Mouse (Mus musculus) heart, embryonic 12.5 days (tissue): ENCODE data around the gene Zfp362. TPM values are rescaled to one million over a fixed set of nuclear protein-coding genes. Genes with fewer than 3 reads are reported as not detected.

Experiments used
- ATAC-seq: fragments of 200-750 bp; cut with Nextera tagmentation; 2 replicates; pipeline ENCODE4 v1.8.0; 2017; ENCODE audit warnings: moderate TSS enrichment, moderate library complexity; ENCODE audit not compliant: insufficient number of reproducible peaks, low FRiP score
- H3K27ac ChIP-seq: fragments of 300-500 bp; sonication (generic); 2 replicates; pipeline ENCODE4 v1.5.1; 2016; ENCODE audit warnings: mild to moderate bottlenecking, moderate library complexity; ENCODE audit not compliant: poor library complexity, severe bottlenecking
- H3K27me3 ChIP-seq: fragments of 300-500 bp; sonication (generic); replicated peaks from 2 replicates; pipeline ENCODE4 v1.6.1; 2016; ENCODE audit warnings: mild to moderate bottlenecking, moderate library complexity
- H3K36me3 ChIP-seq: fragments of 300-500 bp; sonication (generic); 2 replicates; pipeline ENCODE4 v1.6.1; 2016; ENCODE audit warnings: mild to moderate bottlenecking, moderate library complexity
- H3K4me1 ChIP-seq: fragments of 300-500 bp; sonication (generic); replicated peaks from 2 replicates; pipeline ENCODE4 v1.6.1; 2016; ENCODE audit warnings: mild to moderate bottlenecking
- H3K4me2 ChIP-seq: fragments of 300-500 bp; sonication (generic); 2 replicates; pipeline ENCODE4 v1.6.1; 2016; ENCODE audit warnings: mild to moderate bottlenecking, moderate library complexity
- H3K4me3 ChIP-seq: fragments of 300-500 bp; sonication (generic); 2 replicates; pipeline ENCODE4 v1.5.1; 2016; ENCODE audit warnings: mild to moderate bottlenecking
- H3K9ac ChIP-seq: fragments of 300-500 bp; sonication (generic); 2 replicates; pipeline ENCODE4 v1.6.1; 2016; ENCODE audit warnings: mild to moderate bottlenecking, moderate library complexity
- H3K9me3 ChIP-seq: fragments of 300-500 bp; sonication (generic); replicated peaks from 2 replicates; pipeline ENCODE4 v1.6.1; 2016; ENCODE audit warnings: mild to moderate bottlenecking, moderate library complexity
- WGBS: fragments of 180-500 bp; shearing (Covaris S2); methylation state at CpG from one replicate; pipeline ENCODE4 v1.1.7; 2016; 5-methylcytosine and 5-hydroxymethylcytosine counted together
- polyA plus RNA-seq: library from polyadenylated mRNA; unstranded; fragments of >200 nt; fragmentation: Nextera tagmentation; extraction: Ambion mirVana; gene quantifications from 2 replicates; pipeline ENCODE4 v1.2.1, GENCODE M21; 2016

Zfp362 gene
- polyA plus RNA-seq, 1 experiment from 2014 or later, result 21.3 TPM

GRCm38 (mm10) chr4:128755900-128756299 lies 49.9 kb downstream of the Zfp362 start:
- no peak for ATAC-seq
- H3K9me3 ChIP-seq, result no peaks in the 10 kb centered on the region
- no peaks in the 10 kb centered on the region for H3K27me3 ChIP-seq
- H3K9ac ChIP-seq, result no peak overlapping the region
- H3K4me2 ChIP-seq, result no peak overlapping the region
- H3K36me3 ChIP-seq, result peaks cover 35% of the 10 kb centered on the region
- H3K4me3 ChIP-seq, result no peak overlapping the region
- no peak overlapping the region for H3K27ac ChIP-seq
- H3K4me1 ChIP-seq, result peaks cover 9% of the 10 kb centered on the region
- 70% methylated on average over 7 of the region's 7 CpGs for WGBS

- Histone ChIP-seq H3K36me3 (peaks cover 43% of the 10 kb centered on the region), H3K9ac (no peak within 1 kb of the TSS), H3K4me2 (no peak within 1 kb of the TSS), H3K4me3 (no peak within 1 kb of the TSS), H3K27ac (no peak within 1 kb of the TSS), H3K4me1 (peaks cover 8% of the 10 kb centered on the region), H3K9me3 (no peaks in the 10 kb centered on the region), H3K27me3 (no peaks in the 10 kb centered on the region)
- no peak for ATAC-seq
- 77% methylated on average over 3 of the region's 3 CpGs for WGBS
These were observed 50.8 kb downstream of the Zfp362 start, which contains the start of gene A3galt2 for GRCm38 (mm10) chr4:128755064-128755463. Gene A3galt2 (plus strand): TSS chr4:128755364.

- H3K4me2 ChIP-seq, result no peak overlapping the region
- ATAC-seq, result no peak
- H3K4me3 ChIP-seq, result no peak overlapping the region
- H3K27ac ChIP-seq, result no peak overlapping the region
- H3K27me3 ChIP-seq, result no peaks in the 10 kb centered on the region
- no peak overlapping the region for H3K9ac ChIP-seq
- H3K36me3 ChIP-seq, result peaks cover 58% of the 10 kb centered on the region
- H3K4me1 ChIP-seq, result peaks cover 5% of the 10 kb centered on the region; the same call in 1 of the 2 replicates
- H3K9me3 ChIP-seq, result no peaks in the 10 kb centered on the region
- WGBS, result 93% methylated on average over 7 of the region's 7 CpGs
These were observed 52.3 kb downstream of the Zfp362 start for GRCm38 (mm10) chr4:128753571-128753970.

- no peak for ATAC-seq
- no peaks in the 10 kb centered on the region for H3K27me3 ChIP-seq
- H3K9me3 ChIP-seq, result no peaks in the 10 kb centered on the region
- no peak overlapping the region for H3K4me2 ChIP-seq
- H3K27ac ChIP-seq, result no peak overlapping the region
- no peak overlapping the region for H3K9ac ChIP-seq
- H3K4me1 ChIP-seq, result peaks cover 18% of the 10 kb centered on the region
- no peak overlapping the region for H3K4me3 ChIP-seq
- WGBS, result 87% methylated on average over 13 of the region's 13 CpGs
- peaks cover 72% of the 10 kb centered on the region for H3K36me3 ChIP-seq
These were observed 53.7 kb downstream of the Zfp362 start for GRCm38 (mm10) chr4:128752031-128752757.

GRCm38 (mm10) chr4:128751006-128751405 lies 54.8 kb downstream of the Zfp362 start:
- peaks cover 20% of the 10 kb centered on the region for H3K4me1 ChIP-seq
- H3K9me3 ChIP-seq, result no peaks in the 10 kb centered on the region
- H3K36me3 ChIP-seq, result peaks cover 84% of the 10 kb centered on the region
- no peak overlapping the region for H3K4me2 ChIP-seq
- no peak overlapping the region for H3K27ac ChIP-seq
- no peak for ATAC-seq
- 64% methylated on average over 5 of the region's 5 CpGs for WGBS
- H3K27me3 ChIP-seq, result no peaks in the 10 kb centered on the region
- H3K9ac ChIP-seq, result no peak overlapping the region
- no peak overlapping the region for H3K4me3 ChIP-seq

- Histone ChIP-seq H3K9ac (no peak overlapping the region), H3K27me3 (no peaks in the 10 kb centered on the region), H3K4me1 (peaks cover 16% of the 10 kb centered on the region), H3K4me3 (no peak overlapping the region), H3K27ac (no peak overlapping the region), H3K9me3 (no peaks in the 10 kb centered on the region), H3K4me2 (no peak overlapping the region), H3K36me3 (peaks cover 98% of the 10 kb centered on the region)
- WGBS, result 88% methylated on average over 7 of the region's 7 CpGs
- ATAC-seq, result no peak
These were observed 57.5 kb downstream of the Zfp362 start for GRCm38 (mm10) chr4:128748309-128748708.

GRCm38 (mm10) chr4:128747614-128748270 lies 58.1 kb downstream of the Zfp362 start:
- Histone ChIP-seq H3K4me3 (no peak overlapping the region), H3K27me3 (no peaks in the 10 kb centered on the region), H3K27ac (no peak overlapping the region), H3K9me3 (no peaks in the 10 kb centered on the region), H3K4me2 (no peak overlapping the region), H3K4me1 (peaks cover 22% of the 10 kb centered on the region), H3K9ac (no peak overlapping the region; the same call in 1 of the 2 replicates), H3K36me3 (peaks cover 97% of the 10 kb centered on the region)
- ATAC-seq, result no peak; the same call in 1 of the 2 replicates
- WGBS, result 57% methylated on average over 22 of the region's 22 CpGs

- 86% methylated on average over 8 of the region's 8 CpGs for WGBS
- H3K4me3 ChIP-seq, result no peak overlapping the region
- ATAC-seq, result no peak
- H3K9me3 ChIP-seq, result no peaks in the 10 kb centered on the region
- H3K27me3 ChIP-seq, result no peaks in the 10 kb centered on the region
- H3K36me3 ChIP-seq, result peaks cover 73% of the 10 kb centered on the region
- no peak overlapping the region for H3K9ac ChIP-seq
- no peak overlapping the region for H3K27ac ChIP-seq
- H3K4me1 ChIP-seq, result peaks cover 32% of the 10 kb centered on the region
- H3K4me2 ChIP-seq, result no peak overlapping the region
These were observed 60.7 kb downstream of the Zfp362 start for GRCm38 (mm10) chr4:128745160-128745559.

GRCm38 (mm10) chr4:128743031-128743626 lies 62.7 kb downstream of the Zfp362 start:
- H3K36me3 ChIP-seq, result peaks cover 55% of the 10 kb centered on the region
- ATAC-seq, result no peak
- WGBS, result 73% methylated on average over 12 of the region's 12 CpGs

GRCm38 (mm10) chr4:128742379-128742970 lies 63.4 kb downstream of the Zfp362 start:
- WGBS, result 59% methylated on average over 10 of the region's 10 CpGs
- peaks cover 48% of the 10 kb centered on the region for H3K36me3 ChIP-seq

More at GRCm38 (mm10) chr4:128743031-128743626, 62.7 kb downstream of the Zfp362 start:
- Histone ChIP-seq H3K4me1 (peaks cover 32% of the 10 kb centered on the region), H3K27me3 (no peaks in the 10 kb centered on the region), H3K9me3 (no peaks in the 10 kb centered on the region), H3K4me3 (no peak overlapping the region), H3K27ac (no peak overlapping the region), H3K4me2 (no peak overlapping the region), H3K9ac (no peak overlapping the region)

GRCm38 (mm10) chr4:128741906-128742305 lies 63.9 kb downstream of the Zfp362 start:
- Histone ChIP-seq H3K36me3 (peaks cover 43% of the 10 kb centered on the region), H3K4me3 (no peak overlapping the region), H3K9me3 (no peaks in the 10 kb centered on the region), H3K4me1 (peaks cover 32% of the 10 kb centered on the region), H3K4me2 (no peak overlapping the region), H3K27me3 (no peaks in the 10 kb centered on the region), H3K9ac (peak overlapping the region; percentile 52), H3K27ac (no peak overlapping the region; the same call in 1 of the 2 replicates)
- no peak for ATAC-seq
- WGBS, result 62% methylated on average over 5 of the region's 5 CpGs

More at GRCm38 (mm10) chr4:128742379-128742970, 63.4 kb downstream of the Zfp362 start:
- no peaks in the 10 kb centered on the region for H3K9me3 ChIP-seq
- H3K4me2 ChIP-seq, result no peak overlapping the region
- no peak for ATAC-seq
- H3K9ac ChIP-seq, result no peak overlapping the region
- no peak overlapping the region for H3K4me3 ChIP-seq
- H3K27ac ChIP-seq, result peak overlapping the region; percentile 36; the same call in 1 of the 2 replicates
- H3K27me3 ChIP-seq, result no peaks in the 10 kb centered on the region
- peaks cover 31% of the 10 kb centered on the region for H3K4me1 ChIP-seq
